Mouse (Mus musculus) cortical plate, adult 2 months (tissue): Measurements from ENCODE around the gene Nol9. TPM values are rescaled to one million over a fixed set of nuclear protein-coding genes. Genes with fewer than 3 reads are reported as not detected.
A peak's percentile ranks its signal among the peaks of the same experiment; 100 is the strongest.

ENCODE experiments used
- H3K27ac ChIP-seq: fragments of 200-500 bp; 2 replicates; pipeline ENCODE4 v1.5.1; 2012; ENCODE audit warnings: low read length, control low read depth, inconsistent platforms; ENCODE audit not compliant: insufficient read depth
- H3K4me1 ChIP-seq: fragments of 200-500 bp; 2 replicates; pipeline ENCODE4 v1.6.1; 2011; ENCODE audit warnings: low read length; ENCODE audit not compliant: control insufficient read depth, insufficient read depth
- H3K4me3 ChIP-seq: fragments of 200-500 bp; 2 replicates; pipeline ENCODE4 v1.5.1; 2011; ENCODE audit warnings: mild to moderate bottlenecking, low read length, control low read depth; ENCODE audit not compliant: insufficient read depth
- CTCF ChIP-seq: fragments of 200-500 bp; IDR thresholded peaks from 2 replicates; pipeline ENCODE4 v1.5.1; 2011; ENCODE audit warnings: mild to moderate bottlenecking, control low read depth, low read length; ENCODE audit not compliant: insufficient read depth; ENCODE audit errors: extremely low read depth
- POLR2A ChIP-seq: fragments of 200-500 bp; IDR thresholded peaks from 2 replicates; pipeline ENCODE4 v1.6.1; 2011; ENCODE audit warnings: mild to moderate bottlenecking, low read length, control low read depth; ENCODE audit not compliant: insufficient read depth; ENCODE audit errors: extremely low read depth
- polyA plus RNA-seq: library from polyadenylated mRNA; depleted of rRNA; stranded (reverse); fragments of >200 nt; gene quantifications from 2 replicates; pipeline ENCODE4 v1.2.3, GENCODE M21; 2012

Nol9 gene
- polyA plus RNA-seq, 1 experiment = 16.7 TPM

DNA sequence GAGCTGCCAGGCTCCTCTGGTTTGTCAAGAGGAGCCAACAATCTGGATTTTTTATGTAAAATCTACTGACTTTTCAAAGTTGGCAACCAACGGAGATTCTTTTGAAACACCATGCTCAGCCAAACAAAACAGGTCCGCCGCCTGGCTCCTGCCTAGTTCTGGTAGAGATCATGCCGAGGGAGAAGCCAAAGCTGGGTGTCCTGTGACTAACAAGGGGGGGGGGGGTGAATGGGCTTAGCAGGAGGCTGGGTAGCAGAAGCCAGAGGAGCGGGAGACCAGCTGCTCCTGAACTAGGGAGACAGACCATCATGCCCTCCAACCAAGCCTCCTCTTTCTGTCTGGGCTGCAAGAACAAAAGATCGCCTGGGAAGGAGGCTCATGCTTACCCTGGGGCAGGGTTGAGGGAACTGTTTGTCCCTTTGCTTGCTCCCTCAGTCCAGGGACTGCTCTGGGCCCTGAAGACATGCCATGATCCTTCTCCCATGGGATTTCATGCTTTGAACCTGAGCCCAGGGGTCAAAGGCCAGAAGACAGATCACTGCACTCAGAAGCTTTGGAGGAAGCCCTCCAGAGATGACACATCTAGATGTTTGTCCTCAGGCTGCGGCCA is 44.6 kb downstream of the Nol9 start:
- TF ChIP-seq POLR2A (no peak), CTCF (no peak)
- Histone ChIP-seq H3K4me3 (no peak overlapping the region), H3K27ac (no peak overlapping the region), H3K4me1 (no peaks in the 10 kb centered on the region)

DNA sequence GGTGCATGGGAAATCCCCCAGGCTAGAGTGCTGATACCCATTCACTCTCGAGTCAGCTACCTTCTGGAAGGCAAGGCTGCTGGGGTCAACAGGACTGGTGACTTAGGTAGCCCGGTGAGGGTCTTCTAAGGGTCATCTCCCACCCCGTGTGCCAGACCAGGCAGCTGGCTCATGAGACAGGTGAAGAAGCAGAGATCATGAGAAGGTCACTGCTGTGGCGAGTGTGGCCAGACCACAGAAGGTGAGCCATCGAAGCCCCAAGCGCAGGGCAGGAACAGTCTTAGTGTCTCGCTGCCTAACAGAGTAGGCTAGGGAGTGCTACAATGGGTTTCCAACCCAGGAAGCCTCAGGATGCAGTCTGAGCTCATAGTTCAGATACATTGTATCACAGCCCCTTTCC is 45.5 kb downstream of the Nol9 start:
- Histone ChIP-seq H3K27ac (no peak overlapping the region), H3K4me3 (no peak overlapping the region), H3K4me1 (peaks cover 2% of the 10 kb centered on the region; the same call in 1 of the 2 replicates)
- no peak for TF ChIP-seq POLR2A
- no peak for TF ChIP-seq CTCF

DNA sequence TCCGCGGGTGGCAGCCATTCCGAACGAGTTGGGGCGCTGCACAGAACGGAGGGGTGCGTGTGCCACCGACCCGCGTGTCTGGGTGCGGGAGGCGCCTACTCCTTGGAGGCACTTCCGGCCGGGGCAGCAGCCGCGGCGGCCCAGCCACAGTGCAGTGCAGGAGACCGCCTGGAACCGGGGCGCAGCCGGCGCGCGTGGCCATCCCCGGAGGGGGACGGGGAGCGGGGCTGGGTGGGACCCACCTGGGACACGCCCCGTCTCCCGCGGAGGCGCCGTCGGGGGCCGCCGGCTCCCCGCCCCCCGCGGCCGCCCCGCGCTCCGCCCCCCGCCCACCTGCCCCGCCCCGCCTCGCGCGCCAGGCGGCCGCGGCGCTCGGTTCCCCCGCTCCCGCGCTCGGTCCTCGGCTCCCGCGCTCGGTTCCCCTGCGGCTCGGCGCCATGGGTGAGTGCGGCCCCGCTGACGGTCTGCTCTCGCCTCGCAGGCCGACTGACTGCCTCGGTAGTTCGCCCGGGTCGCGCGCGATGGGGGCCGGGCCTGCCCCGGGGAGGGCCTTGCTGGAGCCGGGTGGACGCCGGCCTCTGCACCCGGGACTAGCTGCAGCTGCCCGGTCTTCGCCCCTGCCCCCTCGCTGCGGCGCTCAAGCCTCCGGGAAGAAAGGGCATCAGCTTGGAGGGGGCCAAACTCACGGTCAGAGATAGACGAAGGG is 47.5 kb downstream of the Nol9 start:
- H3K4me3 ChIP-seq = peak overlapping the region; percentile 94
- peak overlapping the region; percentile 97 for H3K27ac ChIP-seq
- TF ChIP-seq POLR2A (no peak), CTCF (no peak)
- H3K4me1 ChIP-seq = peaks cover 5% of the 10 kb centered on the region; the same call in 1 of the 2 replicates

GRCm38 (mm10) chr4:152087211-152088081 is 48.3 kb downstream of the Nol9 start:
- Histone ChIP-seq H3K4me3 (peak overlapping the region; percentile 94), H3K27ac (peak overlapping the region; percentile 97), H3K4me1 (peaks cover 5% of the 10 kb centered on the region; the same call in 1 of the 2 replicates)
- TF ChIP-seq CTCF (no peak), POLR2A (no peak)

- peak overlapping the region; percentile 90 for H3K27ac ChIP-seq
- peak overlapping the region; percentile 94 for H3K4me3 ChIP-seq
- no peak for TF ChIP-seq CTCF
- H3K4me1 ChIP-seq = peaks cover 5% of the 10 kb centered on the region; the same call in 1 of the 2 replicates
Observed at GRCm38 (mm10) chr4:152088133-152088532, 49.0 kb downstream of the Nol9 start.

GRCm38 (mm10) chr4:152088556-152089120 is 49.5 kb downstream of the Nol9 start:
- H3K4me3 ChIP-seq = peak overlapping the region; percentile 94
- TF ChIP-seq POLR2A (peak; percentile 46; the same call in 1 of the 2 replicates), CTCF (no peak)
- peak overlapping the region; percentile 90 for H3K27ac ChIP-seq
- peaks cover 5% of the 10 kb centered on the region; the same call in 1 of the 2 replicates for H3K4me1 ChIP-seq

DNA sequence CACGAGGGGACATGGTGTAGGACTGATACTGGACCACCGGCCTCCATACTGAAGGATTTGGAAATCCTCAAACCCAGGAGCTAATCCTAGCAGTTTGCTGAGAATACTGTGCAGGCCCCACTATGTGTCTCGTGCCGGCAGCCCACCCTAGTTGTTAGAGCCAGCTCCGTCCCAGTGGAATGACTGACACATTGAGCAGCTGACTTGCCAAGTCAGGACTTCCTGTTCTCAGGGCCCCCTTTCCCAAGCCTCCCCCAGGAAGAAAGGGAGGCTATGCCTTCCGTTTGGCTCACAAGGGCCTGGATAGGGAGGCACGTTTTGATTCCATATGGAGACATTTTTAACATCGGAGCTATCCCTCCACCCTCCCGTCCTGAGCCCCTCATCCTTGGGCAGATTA is 51.1 kb downstream of the Nol9 start:
- TF ChIP-seq POLR2A (no peak), CTCF (no peak)
- 0 out of 2 replicates have a peak overlapping the region, but pooled peaks have one; percentile 8 for H3K4me3 ChIP-seq
- peaks cover 5% of the 10 kb centered on the region; the same call in 1 of the 2 replicates for H3K4me1 ChIP-seq
- H3K27ac ChIP-seq = no peak overlapping the region

GRCm38 (mm10) chr4:152092751-152093293 is 53.7 kb downstream of the Nol9 start:
- Histone ChIP-seq H3K4me1 (peaks cover 5% of the 10 kb centered on the region; the same call in 1 of the 2 replicates), H3K4me3 (no peak overlapping the region), H3K27ac (peak overlapping the region; percentile 25; the same call in 1 of the 2 replicates)
- TF ChIP-seq CTCF = no peak
- no peak for TF ChIP-seq POLR2A

DNA sequence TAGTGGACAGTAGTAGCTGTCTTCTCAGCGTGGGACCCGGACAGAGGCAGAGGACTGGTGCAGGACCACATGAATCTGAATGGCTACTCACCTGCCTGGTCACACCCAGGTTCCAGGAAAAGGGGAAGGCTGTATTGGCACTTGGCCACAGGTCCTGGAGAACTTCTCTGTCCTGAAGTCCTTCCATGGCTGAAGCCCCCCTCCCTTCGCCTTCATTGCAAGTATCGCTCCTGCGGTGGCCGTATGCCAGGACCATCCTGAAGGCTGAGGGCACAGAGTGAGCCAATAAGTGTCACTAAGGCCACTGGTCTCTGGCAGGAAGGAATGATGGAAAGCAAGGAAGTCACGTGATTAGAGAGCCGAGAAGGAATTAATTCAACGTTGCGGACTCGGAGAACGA is 55.1 kb downstream of the Nol9 start:
- Histone ChIP-seq H3K27ac (no peak overlapping the region), H3K4me3 (no peak overlapping the region), H3K4me1 (peaks cover 4% of the 10 kb centered on the region; the same call in 1 of the 2 replicates)
- TF ChIP-seq POLR2A (no peak), CTCF (no peak)
